Comparison of ENCODE assay signal across 9 mouse cellular contexts in genomic region chr5:118737548-118737947, GRCm38 (mm10).
DNase-seq lines count a peak whose midpoint lies in the region; ATAC-seq lines count a peak whose summit lies in the region.
"Had no signal": no experiment of that assay in that cellular context is flagged by ENCODE, and none has a peak within 500 bp of the region (broad histone marks: within the 10 kb centered on the region; RNA-seq: fewer than 3 reads in every experiment).

No protein-coding gene starts in this region.

- peaks cover 82% of the 10 kb centered on the region for H3K36me3 ChIP-seq in hindbrain, embryonic 14.5 days (replicated peaks; ENCODE audit: control insufficient read depth, insufficient read depth)

- peak; percentile 52 for DNase-seq in cerebellum, adult 8-10 months
- peak; percentile 85 for DNase-seq in testis, postnatal 10 days (ENCODE audit: low spot score)
- no peak for DNase-seq in testis, postnatal 14 days (ENCODE audit: low spot score)
- DNase-seq in embryo, embryonic 10.5 days (ENCODE audit: low spot score), result peak; percentile 78
- DNase-seq in hindbrain, embryonic 14.5 days (ENCODE audit: low spot score), result peak; percentile 79
- DNase-seq in lung, adult 18-20 months, result peak; percentile 42 to 60
- DNase-seq in skeletal muscle tissue, adult 2 months (ENCODE audit: low read depth, low spot score), result peak; percentile 38

- H3K27ac ChIP-seq in hindbrain, embryonic 14.5 days, result no peak overlapping the region

- H3K27me3 ChIP-seq in hindbrain, embryonic 14.5 days (ENCODE audit: control insufficient read depth, insufficient read depth, low read length), result no peaks in the 10 kb centered on the region
- H3K27me3 ChIP-seq: limb, embryonic 13.5 days had no signal

- H3K9ac ChIP-seq in hindbrain, embryonic 14.5 days, result no peak overlapping the region
- H3K9ac ChIP-seq: limb, embryonic 13.5 days had no signal

- peaks cover 9% of the 10 kb centered on the region for H3K9me3 ChIP-seq in hindbrain, embryonic 14.5 days (ENCODE audit: control insufficient read depth, low read length)

- no peak overlapping the region for H3K4me2 ChIP-seq in hindbrain, embryonic 14.5 days (replicated peaks)
- H3K4me2 ChIP-seq: limb, embryonic 13.5 days had no signal

- H3K4me1 ChIP-seq in hindbrain, embryonic 14.5 days (replicated peaks; ENCODE audit: control insufficient read depth, insufficient read depth, low read length), result no peaks in the 10 kb centered on the region
- H3K4me1 ChIP-seq: limb, embryonic 13.5 days had no signal

- ATAC-seq in cerebellum, adult (ENCODE audit: insufficient number of reproducible peaks, low FRiP score, low TSS enrichment), result no peak
- no peak for ATAC-seq in hindbrain, embryonic 14.5 days (ENCODE audit: low FRiP score)

- 61% methylated on average over 1 of the region's 1 CpGs for WGBS in hindbrain, embryonic 14.5 days

- no peak overlapping the region for H3K4me3 ChIP-seq in hindbrain, embryonic 14.5 days (replicated peaks; ENCODE audit: low read length)
- H3K4me3 ChIP-seq: limb, embryonic 13.5 days had no signal
